Mouse (Mus musculus): ENCODE data around the gene Zfp598.
A peak's percentile ranks its signal among the peaks of the same experiment; 100 is the strongest.

The Zfp598 gene

DNA sequence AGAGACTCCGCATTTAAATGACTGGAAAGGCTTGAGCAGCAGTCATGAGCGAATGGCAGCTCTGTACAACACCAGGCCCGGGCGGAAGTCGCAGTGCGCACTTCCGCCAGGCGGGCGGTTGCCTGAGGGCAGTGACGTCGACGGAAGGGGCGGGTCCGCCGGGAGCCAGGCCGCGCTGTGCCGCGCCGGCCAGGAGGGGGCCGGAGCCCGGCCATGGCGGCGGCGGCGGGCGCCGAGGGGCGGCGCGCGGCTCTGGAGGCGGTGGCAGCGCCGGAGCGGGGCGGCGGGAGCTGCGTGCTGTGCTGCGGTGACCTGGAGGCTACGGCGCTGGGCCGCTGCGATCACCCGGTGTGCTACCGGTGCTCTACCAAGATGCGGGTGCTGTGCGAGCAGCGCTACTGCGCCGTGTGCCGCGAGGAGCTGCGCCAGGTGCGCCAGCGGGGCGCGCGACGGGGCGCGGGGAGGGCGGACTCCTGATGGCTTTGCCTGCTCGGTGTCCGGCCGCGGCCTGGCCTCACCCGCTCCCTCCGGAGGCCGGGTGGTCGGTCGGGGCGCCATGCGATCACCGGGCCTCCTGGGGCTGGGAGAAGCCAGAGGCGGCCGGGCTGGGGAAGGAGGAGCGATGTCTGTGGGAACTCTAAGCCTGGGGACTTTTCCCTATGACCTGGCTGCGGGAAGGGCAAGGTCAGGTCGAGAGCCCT, at the start of gene Zfp598:
TSS of gene Zfp598 (plus strand) at position 143 of the 701 bp plus-strand sequence.
- peak; percentile 98 for DNase-seq (ENCODE audit: low read depth)

- no peak for DNase-seq (ENCODE audit: low read depth)
Observed at GRCm38 (mm10) chr17:24625472-24625871, 44.0 kb upstream of the Zfp598 start.

DNA sequence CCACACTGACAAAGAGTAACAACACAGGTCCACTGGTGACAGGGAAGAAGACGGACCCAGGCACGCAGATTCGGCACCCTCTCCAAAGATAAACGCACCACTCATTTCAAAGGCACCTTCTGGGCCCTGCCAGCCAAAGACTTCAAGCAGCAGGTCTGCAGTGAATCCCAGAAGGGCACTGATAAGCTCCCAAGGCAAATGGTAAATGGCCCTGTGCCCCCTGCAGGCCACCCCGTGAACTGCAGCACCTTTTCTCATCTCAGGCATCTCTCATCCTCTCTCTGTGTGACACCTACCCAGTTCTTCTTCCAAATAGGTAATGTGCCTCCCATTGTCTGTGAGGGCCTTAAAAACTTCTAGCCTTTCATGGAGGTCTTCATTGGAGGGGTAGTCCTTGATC, 40.8 kb upstream of the Zfp598 start:
- DNase-seq (ENCODE audit: low read depth): peak; percentile 83

DNA sequence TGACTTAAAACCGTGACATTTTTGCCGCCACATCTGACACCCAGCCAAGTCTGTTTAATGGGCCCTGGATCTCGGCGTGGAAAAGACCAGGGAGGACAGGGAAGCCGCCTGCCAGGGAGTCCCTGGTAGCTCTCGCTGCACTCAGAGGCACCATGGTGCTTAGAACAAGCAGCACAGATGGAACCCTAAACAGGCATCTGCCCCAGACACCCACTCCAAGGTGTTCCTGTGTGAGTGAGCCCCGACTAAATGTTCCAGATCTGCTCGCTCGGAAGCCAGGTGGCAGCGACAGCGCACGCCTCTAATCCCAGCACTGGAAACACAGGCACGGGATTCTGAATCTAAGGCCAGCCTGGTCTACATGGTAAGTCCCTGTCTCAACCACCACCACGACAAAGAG, 39.4 kb upstream of the Zfp598 start:
- no peak for DNase-seq (ENCODE audit: low read depth)

DNA sequence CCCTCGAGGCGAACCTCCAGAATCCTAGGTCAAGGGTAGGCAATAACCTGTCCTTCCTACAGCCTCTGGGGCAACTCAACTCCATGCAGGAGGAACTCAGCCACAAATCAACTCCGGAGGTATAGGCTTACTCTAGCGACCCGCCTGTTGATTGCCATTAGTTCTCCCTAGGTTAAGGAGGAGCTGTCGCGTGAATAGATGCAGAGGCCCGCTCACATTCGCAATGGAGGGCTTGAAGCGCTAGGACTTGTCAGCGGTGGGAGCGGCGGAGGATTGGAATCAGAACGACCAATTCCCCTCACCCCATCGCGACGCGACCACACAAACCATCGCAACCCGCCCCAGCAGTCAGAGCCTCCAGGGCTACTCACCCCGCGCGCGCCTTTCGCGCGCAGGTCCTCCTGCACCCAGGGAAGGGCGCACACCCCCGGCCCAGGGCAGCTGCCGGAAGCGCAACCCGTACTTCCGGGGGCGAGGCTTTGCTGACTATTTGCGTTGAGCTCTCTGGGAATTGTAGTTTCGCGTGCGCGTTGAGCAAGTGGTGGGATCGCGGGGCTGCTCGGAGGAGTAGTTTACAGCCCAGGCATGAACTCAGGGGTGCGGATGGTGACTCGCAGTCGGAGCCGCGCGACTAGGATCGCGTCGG, 37.2 kb upstream of the Zfp598 start, which contains the start of the genes Tsc2 and Nthl1:
TSS of gene Tsc2 (minus strand) at position 464 of the 646 bp plus-strand sequence.
TSS of gene Nthl1 (plus strand) at position 514 of the 646 bp plus-strand sequence.
- DNase-seq (ENCODE audit: low read depth): peak; percentile 89

DNA sequence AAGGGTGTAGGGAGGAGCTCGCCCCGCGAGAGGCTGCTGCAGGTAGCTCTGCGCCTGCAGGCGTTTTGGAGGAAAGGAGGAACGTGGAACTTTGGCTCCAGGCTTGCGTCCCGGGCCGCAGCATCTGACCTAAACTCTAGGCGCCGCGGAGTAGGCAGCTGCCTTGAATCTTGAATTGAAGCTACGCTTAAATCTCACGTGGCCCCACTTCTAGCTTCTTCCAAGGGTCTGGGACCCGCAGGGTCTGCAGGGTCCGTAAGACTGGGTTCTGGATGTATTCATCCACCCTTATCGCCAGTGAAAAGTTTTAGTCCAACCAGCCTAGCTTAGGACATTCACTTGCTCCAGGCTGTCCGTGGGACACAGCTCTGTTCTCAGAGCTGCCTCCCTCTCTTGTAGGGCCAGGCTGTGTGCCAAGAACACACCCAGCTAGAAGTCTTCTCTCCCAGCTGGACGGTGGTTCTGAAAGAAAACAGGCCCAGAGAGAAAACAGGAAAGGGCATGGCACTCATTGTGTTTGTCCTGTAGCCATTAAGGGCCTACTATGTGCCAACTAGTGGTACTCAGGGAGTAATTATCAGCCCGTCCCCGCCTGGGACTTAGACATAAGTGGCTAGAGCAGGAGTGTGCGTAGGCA, 36.6 kb upstream of the Zfp598 start:
- DNase-seq (ENCODE audit: low read depth): peak; percentile 91

GRCm38 (mm10) chr17:24633831-24634230, 35.7 kb upstream of the Zfp598 start:
- no peak for DNase-seq (ENCODE audit: low read depth)

DNA sequence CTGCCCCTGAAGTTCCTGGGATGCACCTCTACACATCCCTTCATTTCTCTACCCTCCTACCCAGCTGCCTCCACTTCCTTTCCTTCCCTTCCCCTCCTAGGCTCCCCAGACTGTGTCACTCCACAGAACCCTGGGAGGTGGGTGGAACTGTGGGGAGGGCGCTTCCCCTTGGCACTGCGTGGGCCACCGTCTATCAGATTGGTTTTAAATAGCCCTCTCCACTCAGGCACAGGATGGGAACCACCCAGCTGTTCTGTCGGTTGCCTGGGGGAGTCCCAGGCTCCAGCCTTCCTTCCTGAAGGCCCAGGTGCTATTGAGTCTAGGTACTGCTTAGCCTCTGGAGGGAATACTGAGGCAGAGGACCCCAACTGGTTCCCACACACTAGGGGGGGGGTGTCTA, 34.5 kb upstream of the Zfp598 start:
- no peak for DNase-seq (ENCODE audit: low read depth)

- no peak for DNase-seq (ENCODE audit: low read depth)
Observed at GRCm38 (mm10) chr17:24635694-24636093, 33.8 kb upstream of the Zfp598 start.

DNA sequence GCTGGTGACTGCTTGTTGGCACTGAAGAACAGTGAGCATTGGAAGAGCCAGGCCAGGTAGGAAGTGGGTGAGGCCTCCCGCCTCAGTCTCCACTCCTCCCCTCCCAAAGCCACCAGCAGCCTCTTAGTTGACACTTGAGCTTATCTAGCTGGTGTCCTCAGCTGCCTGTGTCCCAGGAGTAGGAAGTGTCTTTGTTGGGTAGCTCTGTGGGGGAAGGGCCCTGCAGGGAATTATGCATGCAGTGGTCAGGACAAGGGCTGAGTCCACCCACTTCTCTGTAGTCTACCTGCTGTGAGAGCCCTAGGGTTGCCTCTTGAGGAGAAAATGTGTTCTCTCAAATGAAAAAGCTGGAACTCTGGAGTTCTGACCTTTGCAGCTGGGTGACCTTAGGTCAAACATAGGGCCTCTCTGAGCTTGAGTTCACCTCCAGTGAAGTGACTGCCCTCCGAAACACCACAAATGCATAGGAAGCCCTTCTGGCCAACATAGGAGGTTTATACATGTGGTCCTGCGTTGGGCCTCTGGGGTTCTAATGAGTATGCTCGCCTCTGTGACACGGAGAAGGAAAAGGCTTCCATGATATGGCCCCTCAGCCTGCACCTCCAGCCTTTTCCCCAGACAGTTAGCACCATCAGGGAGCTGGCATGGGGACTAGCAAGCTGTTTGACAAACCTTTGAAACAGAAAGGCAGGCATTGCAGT, 32.6 kb upstream of the Zfp598 start:
- no peak for DNase-seq (ENCODE audit: low read depth)

DNA sequence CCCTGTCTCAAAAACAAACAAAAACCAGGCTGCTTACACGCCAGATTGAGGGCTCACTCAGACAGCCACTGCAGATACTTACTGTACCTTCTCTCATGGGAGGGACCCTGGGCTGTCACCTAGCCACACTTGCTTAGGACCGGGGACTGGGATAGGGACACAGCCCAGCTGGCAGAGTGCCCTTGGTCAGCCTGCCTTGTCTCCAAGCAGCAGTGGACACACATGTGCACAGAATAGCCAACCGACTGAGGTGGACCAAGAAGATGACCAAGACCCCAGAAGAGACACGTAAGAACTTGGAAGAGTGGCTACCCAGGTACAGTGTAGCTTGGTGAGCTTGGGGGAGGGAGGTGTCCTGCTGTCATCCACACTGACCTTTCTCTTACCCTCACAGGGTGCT, 31.3 kb upstream of the Zfp598 start:
- DNase-seq (ENCODE audit: low read depth): no peak

- no peak for DNase-seq (ENCODE audit: low read depth)
Observed at GRCm38 (mm10) chr17:24638840-24639239, 30.6 kb upstream of the Zfp598 start.

GRCm38 (mm10) chr17:24639571-24639988, 29.9 kb upstream of the Zfp598 start:
- DNase-seq (ENCODE audit: low read depth): peak; percentile 92

DNA sequence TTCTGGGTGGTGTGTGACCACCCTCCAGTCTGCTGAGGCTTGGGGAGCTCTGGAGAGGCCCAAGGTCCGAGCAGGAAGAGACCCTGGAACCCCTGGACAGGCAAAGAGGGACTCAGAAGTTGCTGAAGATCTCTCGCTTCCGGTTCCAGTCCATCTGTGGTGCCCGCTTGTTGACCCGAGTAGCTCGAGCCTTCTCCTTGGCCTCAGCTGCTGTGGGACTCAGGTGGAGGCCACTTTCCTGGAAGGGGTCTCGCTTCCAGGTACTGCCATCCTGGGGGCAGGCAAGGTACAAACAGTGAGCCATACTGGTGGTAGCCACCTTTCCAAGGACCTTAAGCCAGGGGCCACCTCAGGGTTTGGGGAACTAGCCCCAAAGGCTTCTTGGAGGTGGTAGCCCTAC, 29.4 kb upstream of the Zfp598 start:
- DNase-seq (ENCODE audit: low read depth): no peak

- DNase-seq (ENCODE audit: low read depth): no peak
Observed at GRCm38 (mm10) chr17:24640581-24640980, 28.9 kb upstream of the Zfp598 start.

- DNase-seq (ENCODE audit: low read depth): no peak
Observed at GRCm38 (mm10) chr17:24641944-24642343, 27.5 kb upstream of the Zfp598 start.

GRCm38 (mm10) chr17:24642791-24643343, 26.6 kb upstream of the Zfp598 start:
- DNase-seq (ENCODE audit: low read depth): no peak

- DNase-seq (ENCODE audit: low read depth): peak; percentile 48
Observed at GRCm38 (mm10) chr17:24644030-24644715, 25.3 kb upstream of the Zfp598 start.

DNA sequence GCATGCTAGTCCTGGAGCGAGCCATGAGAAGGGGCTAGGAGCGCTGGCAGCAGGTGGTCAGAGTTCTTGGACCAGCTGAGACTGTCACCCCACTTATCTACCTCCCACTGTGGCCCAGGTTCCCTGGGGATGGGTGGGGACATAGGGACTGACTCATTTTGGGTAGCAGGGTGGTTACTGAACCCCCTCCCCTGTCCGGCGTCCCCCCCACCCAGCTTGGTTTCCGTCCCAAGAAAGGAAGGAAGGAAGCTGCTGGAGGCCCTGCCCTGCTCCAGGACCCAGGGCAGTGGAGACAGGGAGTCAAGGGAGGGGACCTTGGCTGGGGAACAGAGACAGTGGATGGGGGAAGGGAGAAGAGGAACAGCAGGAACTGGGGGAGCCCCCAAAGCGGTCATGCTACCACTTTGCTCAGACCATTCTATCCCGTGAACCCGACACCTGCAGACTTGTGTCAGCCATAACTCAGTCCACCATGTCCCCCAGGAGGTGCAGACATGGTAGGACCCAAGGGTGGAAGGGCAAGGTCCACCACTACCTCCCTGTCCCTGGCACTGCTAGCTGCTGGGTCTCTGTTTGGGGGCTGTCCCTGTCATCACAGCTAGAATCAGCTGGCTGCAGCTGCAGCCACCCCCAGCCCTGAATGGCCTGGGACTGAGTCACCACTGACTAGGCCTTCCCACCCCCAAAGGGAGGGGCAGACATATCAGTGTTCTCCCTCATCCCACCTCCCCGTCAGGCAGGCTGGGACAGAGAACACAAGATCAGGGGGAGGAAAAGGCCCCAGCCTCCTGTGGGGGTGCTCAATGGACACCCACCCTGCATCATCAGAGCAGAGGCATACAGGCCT, 24.4 kb upstream of the Zfp598 start:
- peak; percentile 69 for DNase-seq (ENCODE audit: low read depth)

GRCm38 (mm10) chr17:24645916-24646315, 23.6 kb upstream of the Zfp598 start:
- DNase-seq (ENCODE audit: low read depth): no peak

- DNase-seq (ENCODE audit: low read depth): no peak
Observed at GRCm38 (mm10) chr17:24646381-24646780, 23.1 kb upstream of the Zfp598 start.
